Mouse (Mus musculus) stomach, embryonic 15.5 days (tissue): Measurements from ENCODE around the gene Ptpro. TPM values are rescaled to one million over a fixed set of nuclear protein-coding genes. Genes with fewer than 3 reads are reported as not detected.

Experiments used
- ATAC-seq: fragments of 200-750 bp; cut with Nextera tagmentation; 2 replicates; pipeline ENCODE4 v1.8.0; 2017; ENCODE audit warnings: low read depth, moderate number of reproducible peaks, moderate TSS enrichment; ENCODE audit not compliant: insufficient read depth, low FRiP score
- H3K27ac ChIP-seq: fragments of 300-500 bp; sonication (generic); 2 replicates; pipeline ENCODE4 v1.5.1; 2015; ENCODE audit warnings: mild to moderate bottlenecking, inconsistent platforms
- H3K27me3 ChIP-seq: fragments of 300-500 bp; sonication (generic); replicated peaks from 2 replicates; pipeline ENCODE4 v1.6.1; 2015; ENCODE audit warnings: inconsistent platforms
- H3K36me3 ChIP-seq: fragments of 300-500 bp; sonication (generic); 2 replicates; pipeline ENCODE4 v1.6.1; 2015; ENCODE audit warnings: inconsistent platforms
- H3K4me1 ChIP-seq: fragments of 300-500 bp; sonication (generic); 2 replicates; pipeline ENCODE4 v1.6.1; 2015; ENCODE audit warnings: inconsistent platforms
- H3K4me2 ChIP-seq: fragments of 300-500 bp; sonication (generic); 2 replicates; pipeline ENCODE4 v1.6.1; 2015; ENCODE audit warnings: mild to moderate bottlenecking, inconsistent platforms
- H3K4me3 ChIP-seq: fragments of 300-500 bp; sonication (generic); replicated peaks from 2 replicates; pipeline ENCODE4 v1.5.1; 2015; ENCODE audit warnings: inconsistent platforms
- H3K9ac ChIP-seq: fragments of 300-500 bp; sonication (generic); 2 replicates; pipeline ENCODE4 v1.6.1; 2015; ENCODE audit warnings: inconsistent platforms
- H3K9me3 ChIP-seq: fragments of 300-500 bp; sonication (generic); 2 replicates; pipeline ENCODE4 v1.6.1; 2016; ENCODE audit warnings: inconsistent platforms
- WGBS: fragments of 180-500 bp; shearing (Covaris S2); methylation state at CpG from one replicate; pipeline ENCODE4 v1.1.7; 2015; 5-methylcytosine and 5-hydroxymethylcytosine counted together
- polyA plus RNA-seq: library from polyadenylated mRNA; unstranded; fragments of >200 nt; fragmentation: Nextera tagmentation; extraction: Ambion mirVana; gene quantifications from 2 replicates; pipeline ENCODE4 v1.2.1, GENCODE M21; 2015

The Ptpro gene
- polyA plus RNA-seq, 1 experiment from 2014 or later = 3.3 TPM

GRCm38 (mm10) chr6:137509341-137510045, 257.4 kb downstream of the Ptpro start:
- no peaks in the 10 kb centered on the region for H3K27me3 ChIP-seq
- H3K4me3 ChIP-seq = no peak overlapping the region
- no peaks in the 10 kb centered on the region for H3K4me1 ChIP-seq
- WGBS = 79% methylated on average over 14 of the region's 14 CpGs
- peaks cover 3% of the 10 kb centered on the region; the same call in 1 of the 2 replicates for H3K36me3 ChIP-seq
- H3K9ac ChIP-seq = no peak overlapping the region
- no peak overlapping the region for H3K27ac ChIP-seq
- no peaks in the 10 kb centered on the region for H3K9me3 ChIP-seq
- no peak overlapping the region for H3K4me2 ChIP-seq
- no peak for ATAC-seq

- Histone ChIP-seq H3K27me3 (no peaks in the 10 kb centered on the region), H3K27ac (no peak overlapping the region), H3K36me3 (peaks cover 3% of the 10 kb centered on the region; the same call in 1 of the 2 replicates), H3K4me2 (no peak overlapping the region), H3K9me3 (no peaks in the 10 kb centered on the region), H3K4me1 (no peaks in the 10 kb centered on the region), H3K4me3 (no peak overlapping the region), H3K9ac (no peak overlapping the region)
- no peak for ATAC-seq
- 59% methylated on average over 5 of the region's 5 CpGs for WGBS
Measured at GRCm38 (mm10) chr6:137512753-137513152, 260.6 kb downstream of the Ptpro start.

Other genes starting within 250 kb of the Ptpro start
- 25.3 and 26.3 TPM in 2 replicates for gene Rerg, start 81.8 kb upstream of the Ptpro start, polyA plus RNA-seq